Mouse (Mus musculus) liver, adult 2 months (tissue): ENCODE data around the gene Sertad4.

ENCODE experiments used
- CTCF ChIP-seq: fragments of 200-500 bp; IDR thresholded peaks from 2 replicates; pipeline ENCODE4 v1.5.1; 2011; ENCODE audit warnings: low read depth, low read length, control low read depth
- POLR2A ChIP-seq: fragments of 200-500 bp; IDR thresholded peaks from 2 replicates; pipeline ENCODE4 v1.6.1; 2011; ENCODE audit warnings: low read length, control low read depth; ENCODE audit not compliant: insufficient read depth; ENCODE audit errors: extremely low read depth

DNA sequence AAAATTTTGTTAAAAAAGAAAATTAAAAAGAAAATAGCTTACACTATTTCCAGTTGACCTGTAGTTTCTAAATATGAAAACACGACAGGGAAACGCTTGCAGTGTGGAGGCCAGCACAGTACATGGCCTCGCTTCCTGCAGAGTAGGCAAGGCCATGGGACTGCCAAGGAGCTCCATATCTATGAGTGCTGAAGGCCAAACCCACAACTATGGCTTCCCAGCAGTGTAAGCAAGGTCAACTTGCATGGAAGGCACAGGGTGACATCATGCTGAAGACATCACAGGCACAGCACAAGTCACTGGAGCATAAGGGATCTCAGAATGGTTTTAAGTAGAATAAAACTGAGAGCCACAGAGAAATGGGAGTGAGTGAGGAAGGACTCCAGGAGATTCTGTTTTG lies 40.5 kb upstream of the Sertad4 start:
- TF ChIP-seq POLR2A, result no peak
- TF ChIP-seq CTCF, result no peak
